Mouse (Mus musculus) regulatory T cell (primary cell): ENCODE measurements at regions not wholly inside any gene's neighbourhood (a gene's known extent, or its start where the extent isn't known, plus 50 kb on each side); places are given as distances from the start of the nearest gene placed in this dataset.

Experiments used
- in situ Hi-C: fragments of 300-600 bp; cut with MboI, MseI; formaldehyde crosslinking; loops from one replicate; pipeline ENCODE4 v1.15.1; 2025; ENCODE audit warnings: high pct_unique_total_duplicates

GRCm38 (mm10) chr3:52196047-52196935 is 71.8 kb upstream of the Foxo1 start:
- in situ Hi-C loops = loop anchor here (5.0 kb wide), 1 partner anchor 94 kb away; no protein-coding TSS in a partner anchor

- in situ Hi-C loops = loop anchor here (5.0 kb wide), 1 partner anchor 95 kb away; no protein-coding TSS in a partner anchor
These were observed 71.2 kb upstream of the Foxo1 start for GRCm38 (mm10) chr3:52196936-52197246.

GRCm38 (mm10) chr3:52197982-52198750 is 70.0 kb upstream of the Foxo1 start:
- in situ Hi-C loops = loop anchor here (5.0 kb wide), 1 partner anchor 96 kb away; no protein-coding TSS in a partner anchor

- in situ Hi-C loops = loop anchor here (5.0 kb wide), 1 partner anchor 97 kb away; no protein-coding TSS in a partner anchor
These were observed 69.1 kb upstream of the Foxo1 start for GRCm38 (mm10) chr3:52198751-52199738.

- in situ Hi-C loops = loop anchor here (5.0 kb wide), 1 partner anchor 968 kb away; no protein-coding TSS in a partner anchor
These were observed 68.0 kb upstream of the Foxo1 start for GRCm38 (mm10) chr3:52200106-52200505.

GRCm38 (mm10) chr3:52210556-52211302 is 57.4 kb upstream of the Foxo1 start:
- in situ Hi-C loops = no loop called here

- in situ Hi-C loops = no loop called here
These were observed 56.8 kb upstream of the Foxo1 start for GRCm38 (mm10) chr3:52211303-52211695.

GRCm38 (mm10) chr3:52214114-52214513 is 54.0 kb upstream of the Foxo1 start:
- in situ Hi-C loops = no loop called here

- in situ Hi-C loops = no loop called here
These were observed 53.1 kb upstream of the Foxo1 start for GRCm38 (mm10) chr3:52215083-52215482.
